In the genomic region with DNA sequence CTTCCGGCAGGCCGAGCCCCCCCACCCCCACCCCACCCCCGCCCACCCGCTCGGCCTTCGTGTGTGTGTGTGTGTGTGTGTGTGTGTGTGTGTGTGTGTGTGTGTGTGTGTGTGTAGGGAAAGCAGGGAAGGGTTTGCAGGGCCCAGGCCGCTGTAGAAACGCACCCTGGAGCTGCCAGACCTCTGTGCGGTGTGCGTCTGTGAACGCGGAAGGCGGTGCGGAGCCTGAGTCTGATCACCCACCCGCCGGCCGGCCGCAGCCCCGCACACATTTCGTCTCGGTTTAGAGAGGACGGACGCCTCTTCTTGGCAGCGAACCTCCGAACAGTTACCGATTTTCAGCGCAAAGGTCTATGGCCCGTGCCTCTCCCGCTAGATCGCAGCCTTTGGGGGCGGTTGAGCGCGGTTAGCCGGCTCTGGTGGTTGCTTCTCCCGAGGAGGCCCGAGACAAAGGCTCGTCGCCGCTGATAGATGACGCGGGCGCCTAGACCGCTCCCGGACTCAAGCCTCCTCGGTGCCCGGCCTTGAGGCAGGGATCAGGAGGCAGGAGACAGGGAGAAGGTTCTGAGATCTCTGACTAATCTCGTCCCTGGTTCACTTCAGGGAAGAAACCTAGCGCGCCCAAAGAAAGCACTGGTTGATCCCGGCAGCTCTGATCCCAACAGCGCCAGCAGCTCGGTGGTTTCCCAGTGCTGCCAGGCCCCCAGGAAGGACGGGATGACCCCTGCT, we compare ENCODE assay signal across 8 mouse cellular contexts. TPM values are rescaled to one million over a fixed set of nuclear protein-coding genes. Genes with fewer than 3 reads are reported as not detected.
A peak's percentile ranks its signal among the peaks of the same experiment; 100 is the strongest.
DNase-seq lines count a peak whose midpoint lies in the region; TF ChIP-seq lines count a peak whose summit lies in the region.

No protein-coding gene starts in this region.

- intact Hi-C loops in heart, postnatal 36 days (cut with DNase I), result no loop called here
- intact Hi-C loops in left cerebral cortex, postnatal 4 days (cut with DNase I), result no loop called here

- no peak for TF ChIP-seq POLR2A in testis, adult 2 months (IDR thresholded peaks at IDR 0.05; ENCODE audit: control insufficient read depth, low read depth, low read length)

- DNase-seq in heart, embryonic 10.5 days (ENCODE audit: low spot score), result no peak
- DNase-seq in heart, postnatal 36 days, result no peak
- no peak for DNase-seq in testis, postnatal 14 days (ENCODE audit: low spot score)
- peak; percentile 72 for DNase-seq in limb, embryonic 10.5 days (ENCODE audit: low spot score)
- no peak for DNase-seq in left cerebral cortex, postnatal 4 days
- DNase-seq in layer of hippocampus, postnatal 14 days (ENCODE audit: low spot score in 2 of 2), result no peak
- DNase-seq in frontal cortex, adult 2 months (ENCODE audit: extremely low spot score in 1 of 2, low spot score in 1 of 2), result no peak

- H3K27me3 ChIP-seq in heart, embryonic 10.5 days (ENCODE audit: insufficient read depth, poor library complexity, severe bottlenecking), result peaks cover 100% of the 10 kb centered on the region
- H3K27me3 ChIP-seq in testis, adult 2 months (ENCODE audit: control insufficient read depth, insufficient read depth, low read length), result peaks cover 8% of the 10 kb centered on the region
- peaks cover 100% of the 10 kb centered on the region for H3K27me3 ChIP-seq in limb, embryonic 10.5 days (ENCODE audit: low read depth, poor library complexity, severe bottlenecking)

- H3K4me3 ChIP-seq in heart, embryonic 10.5 days, result peak overlapping the region; percentile 50
- peak overlapping the region; percentile 81 for H3K4me3 ChIP-seq in testis, adult 2 months (ENCODE audit: control insufficient read depth, low read depth, low read length)
- peak overlapping the region; percentile 51 for H3K4me3 ChIP-seq in limb, embryonic 10.5 days

- H3K27ac ChIP-seq in heart, embryonic 10.5 days, result no peak overlapping the region
- no peak overlapping the region for H3K27ac ChIP-seq in testis, adult 2 months (ENCODE audit: control insufficient read depth, insufficient read depth, low read depth, low read length)
- peak overlapping the region; percentile 87 for H3K27ac ChIP-seq in limb, embryonic 10.5 days

- H3K9me3 ChIP-seq in heart, embryonic 10.5 days, result no peaks in the 10 kb centered on the region
- no peaks in the 10 kb centered on the region for H3K9me3 ChIP-seq in limb, embryonic 10.5 days (replicated peaks)

- H3K36me3 ChIP-seq in heart, embryonic 10.5 days, result no peaks in the 10 kb centered on the region
- no peaks in the 10 kb centered on the region for H3K36me3 ChIP-seq in testis, adult 2 months (ENCODE audit: control insufficient read depth, insufficient read depth, low read length)
- H3K36me3 ChIP-seq in limb, embryonic 10.5 days, result no peaks in the 10 kb centered on the region

- no peak for TF ChIP-seq CTCF in testis, adult 2 months (IDR thresholded peaks at IDR 0.05; ENCODE audit: control insufficient read depth, insufficient read depth, insufficient replicate concordance, low read depth, low read length)

- WGBS in heart, embryonic 10.5 days, result 0% methylated on average over 45 of the region's 53 CpGs
- WGBS in limb, embryonic 10.5 days, result under 1% methylated on average over 53 of the region's 53 CpGs

- H3K4me1 ChIP-seq in heart, embryonic 10.5 days, result peaks cover 10% of the 10 kb centered on the region; the same call in 1 of the 2 replicates
- peaks cover 9% of the 10 kb centered on the region for H3K4me1 ChIP-seq in testis, adult 2 months (ENCODE audit: control insufficient read depth, insufficient read depth, low read length)
- H3K4me1 ChIP-seq in limb, embryonic 10.5 days, result peaks cover 36% of the 10 kb centered on the region

RNA-seq across cellular contexts. Expression of a gene that starts 6.3 kb away (rescaled TPM):
- polyA plus RNA-seq in heart, embryonic 10.5 days (2016; fragmentation: Nextera tagmentation; extraction: Ambion mirVana), result not detected in 2 replicates
- total RNA-seq in heart, postnatal 36 days (2021), result not detected
- not detected in 2 replicates for polyA plus RNA-seq in testis, adult 2 months (2012; rRNA removed)
- 0.36 TPM in 1 of 2 replicates, not detected in the other for polyA plus RNA-seq in limb, embryonic 10.5 days (2016; fragmentation: Nextera tagmentation; extraction: Ambion mirVana)
- total RNA-seq in left cerebral cortex, postnatal 4 days (2021), result not detected
- total RNA-seq in layer of hippocampus, postnatal 14 days (2021), result not detected
- not detected in 2 replicates for polyA plus RNA-seq in frontal cortex, adult 2 months (2012; rRNA removed)

RNA-seq across cellular contexts. Expression of a gene that starts 11.3 kb away (rescaled TPM):
- not detected in 2 replicates for polyA plus RNA-seq in heart, embryonic 10.5 days (2016; fragmentation: Nextera tagmentation; extraction: Ambion mirVana)
- total RNA-seq in heart, postnatal 36 days (2021), result not detected
- polyA plus RNA-seq in testis, adult 2 months (2012; rRNA removed), result not detected in 2 replicates
- 2.4 and 4.7 TPM in 2 replicates for polyA plus RNA-seq in limb, embryonic 10.5 days (2016; fragmentation: Nextera tagmentation; extraction: Ambion mirVana)
- total RNA-seq in left cerebral cortex, postnatal 4 days (2021), result not detected
- total RNA-seq in layer of hippocampus, postnatal 14 days (2021), result not detected
- not detected in 2 replicates for polyA plus RNA-seq in frontal cortex, adult 2 months (2012; rRNA removed)

RNA-seq across cellular contexts. Expression of a gene that starts 22.0 kb away (rescaled TPM):
- not detected in 2 replicates for polyA plus RNA-seq in heart, embryonic 10.5 days (2016; fragmentation: Nextera tagmentation; extraction: Ambion mirVana)
- total RNA-seq in heart, postnatal 36 days (2021), result not detected
- polyA plus RNA-seq in testis, adult 2 months (2012; rRNA removed), result not detected in 2 replicates
- polyA plus RNA-seq in limb, embryonic 10.5 days (2016; fragmentation: Nextera tagmentation; extraction: Ambion mirVana), result 0.51 and 1.2 TPM in 2 replicates
- total RNA-seq in left cerebral cortex, postnatal 4 days (2021), result not detected
- total RNA-seq in layer of hippocampus, postnatal 14 days (2021), result not detected
- not detected in 2 replicates for polyA plus RNA-seq in frontal cortex, adult 2 months (2012; rRNA removed)

RNA-seq across cellular contexts. Expression of a gene that starts 23.7 kb away (rescaled TPM):
- polyA plus RNA-seq in heart, embryonic 10.5 days (2016; fragmentation: Nextera tagmentation; extraction: Ambion mirVana), result 0.07 and 0.62 TPM in 2 replicates
- total RNA-seq in heart, postnatal 36 days (2021), result not detected
- 0.29 and 0.31 TPM in 2 replicates for polyA plus RNA-seq in testis, adult 2 months (2012; rRNA removed)
- 21.4 and 51.4 TPM in 2 replicates for polyA plus RNA-seq in limb, embryonic 10.5 days (2016; fragmentation: Nextera tagmentation; extraction: Ambion mirVana)
- not detected for total RNA-seq in left cerebral cortex, postnatal 4 days (2021)
- total RNA-seq in layer of hippocampus, postnatal 14 days (2021), result not detected
- not detected in 2 replicates for polyA plus RNA-seq in frontal cortex, adult 2 months (2012; rRNA removed)

RNA-seq across cellular contexts. Expression of a gene that starts 24.3 kb away (rescaled TPM):
- 0.60 and 5.5 TPM in 2 replicates for polyA plus RNA-seq in heart, embryonic 10.5 days (2016; fragmentation: Nextera tagmentation; extraction: Ambion mirVana)
- total RNA-seq in heart, postnatal 36 days (2021), result not detected
- polyA plus RNA-seq in testis, adult 2 months (2012; rRNA removed), result 0.53 and 0.66 TPM in 2 replicates
- polyA plus RNA-seq in limb, embryonic 10.5 days (2016; fragmentation: Nextera tagmentation; extraction: Ambion mirVana), result 10.6 and 12.7 TPM in 2 replicates
- not detected for total RNA-seq in left cerebral cortex, postnatal 4 days (2021)
- not detected for total RNA-seq in layer of hippocampus, postnatal 14 days (2021)
- not detected in 2 replicates for polyA plus RNA-seq in frontal cortex, adult 2 months (2012; rRNA removed)
